Mouse (Mus musculus) regulatory T cell (primary cell): ENCODE results near the gene Tmem221.

Experiments used
- in situ Hi-C: fragments of 300-600 bp; cut with MboI, MseI; formaldehyde crosslinking; loops from one replicate; pipeline ENCODE4 v1.15.1; 2025; ENCODE audit warnings: high pct_unique_total_duplicates

Tmem221 gene

GRCm38 (mm10) chr8:71511644-71512043, 47.0 kb downstream of the Tmem221 start, which contains the start of gene Plvap:
Gene Plvap, minus strand, starts transcription at chr8:71511752.
- in situ Hi-C loops: no loop called here

GRCm38 (mm10) chr8:71509316-71509715, 49.4 kb downstream of the Tmem221 start:
- in situ Hi-C loops: loop anchor here (5.0 kb wide), 1 partner anchor 82 kb away; no protein-coding TSS in a partner anchor

- in situ Hi-C loops: loop anchor here (5.0 kb wide), 1 partner anchor 80 kb away; no protein-coding TSS in a partner anchor
These were observed 51.0 kb downstream of the Tmem221 start for GRCm38 (mm10) chr8:71507589-71508104.

GRCm38 (mm10) chr8:71505979-71506378, 52.7 kb downstream of the Tmem221 start:
- in situ Hi-C loops: loop anchor here (5.0 kb wide), 1 partner anchor 79 kb away; no protein-coding TSS in a partner anchor

- in situ Hi-C loops: loop anchor here (5.0 kb wide), 1 partner anchor 78 kb away; no protein-coding TSS in a partner anchor
These were observed 53.3 kb downstream of the Tmem221 start for GRCm38 (mm10) chr8:71505326-71505725.

- in situ Hi-C loops: no loop called here
These were observed 54.3 kb downstream of the Tmem221 start for GRCm38 (mm10) chr8:71504349-71504748.
